Mouse (Mus musculus) heart, postnatal 4 days (tissue): ENCODE data around the gene Emc4. TPM values are rescaled to one million over a fixed set of nuclear protein-coding genes. Genes with fewer than 3 reads are reported as not detected.

Source experiments
- DNase-seq: peaks from one replicate; pipeline ENCODE4 v3.0.0; 2021
- total RNA-seq, 2 experiments: library from RNA; stranded (reverse); gene quantifications; 2 replicates each; pipeline ENCODE4 v1.2.3; 2021

Gene Emc4
- total RNA-seq, result 10 to 100 TPM; 57.4 to 61.0 TPM

DNA sequence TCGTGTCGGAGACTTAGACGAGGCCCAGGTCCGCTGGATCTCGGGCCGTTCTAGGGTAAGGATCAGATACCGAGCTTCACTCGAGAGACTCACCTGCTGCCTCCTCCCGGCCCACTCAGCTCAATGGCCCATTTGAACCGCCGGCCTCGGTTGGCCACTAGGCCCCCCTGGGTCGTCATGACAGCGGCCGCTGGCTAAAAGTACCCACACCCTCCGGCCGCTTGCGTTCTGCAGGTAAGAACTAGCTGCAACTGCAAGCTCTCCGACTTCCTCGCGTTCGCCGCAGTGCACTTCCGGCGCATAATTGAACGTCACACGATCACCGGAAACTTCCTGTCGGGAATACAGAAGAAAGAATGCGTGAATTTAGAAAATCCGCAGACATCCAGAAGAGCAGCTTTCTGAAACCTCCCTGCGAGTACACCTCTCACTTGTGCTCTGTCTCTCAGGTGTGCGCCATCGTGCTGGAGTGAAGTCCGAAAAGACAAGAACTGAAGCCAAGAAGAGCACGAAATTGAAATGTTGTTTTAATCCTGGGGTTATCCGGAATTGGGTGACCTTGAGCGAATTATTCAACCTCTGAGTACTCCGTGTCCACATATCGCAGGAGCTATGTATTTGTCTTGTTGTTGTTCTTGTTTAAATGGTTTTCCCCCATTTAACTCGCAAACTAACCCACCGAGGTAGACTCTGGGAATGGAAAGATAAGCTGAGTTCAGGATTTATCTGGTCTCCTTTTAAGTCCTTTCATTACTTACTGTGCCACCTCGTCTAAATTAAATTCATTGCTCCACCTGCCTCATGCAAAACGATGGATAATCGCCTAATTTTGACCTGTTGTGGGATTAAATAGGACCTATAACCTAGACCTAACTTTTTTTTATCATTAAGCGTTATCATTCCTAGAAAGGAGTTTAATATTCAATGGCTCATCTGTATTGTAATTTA is at the start of gene Emc4:
TSS of gene Emc4 (minus strand) at position 302 of the 948 bp plus-strand sequence.
- peak; percentile 92 for DNase-seq

DNA sequence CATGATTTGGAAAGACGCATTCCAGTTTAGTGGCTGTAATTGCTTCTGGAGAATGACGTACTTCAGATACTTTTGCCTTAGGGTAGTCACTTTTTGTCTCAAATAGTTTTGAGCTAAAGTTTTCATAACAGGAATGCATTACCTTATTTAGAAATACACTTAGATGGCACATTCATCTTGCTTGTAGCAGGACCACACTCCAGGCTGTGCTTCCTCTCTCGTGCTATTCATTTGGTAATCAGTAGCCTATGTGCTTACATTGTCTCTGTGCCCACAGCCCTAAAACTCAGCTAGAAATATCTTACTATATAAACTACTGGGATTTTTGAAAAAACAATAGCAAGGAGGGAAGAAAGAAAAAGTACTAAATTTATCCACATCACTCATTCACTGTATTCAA is 39.2 kb upstream of the Emc4 start:
- DNase-seq, result no peak

DNA sequence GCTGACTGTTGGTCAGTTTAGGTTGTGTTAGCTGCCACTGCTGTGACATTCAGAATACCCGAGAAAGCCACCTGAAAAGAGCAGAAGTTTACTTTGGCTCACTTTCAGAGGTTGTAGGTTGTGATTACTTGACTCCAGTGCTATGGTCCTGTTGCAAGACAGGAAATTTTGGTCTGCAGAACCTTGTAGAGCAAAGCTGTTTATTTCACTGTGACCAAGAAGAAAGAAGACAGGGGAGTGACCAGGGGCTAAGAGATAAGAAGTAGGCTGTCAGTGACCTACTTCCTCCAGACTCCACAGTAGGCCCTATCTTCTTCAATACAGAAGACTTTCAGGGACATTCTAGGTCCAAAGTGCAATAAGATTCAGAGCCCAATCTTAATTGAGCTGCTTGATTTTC is 28.8 kb upstream of the Emc4 start:
- no peak for DNase-seq

DNA sequence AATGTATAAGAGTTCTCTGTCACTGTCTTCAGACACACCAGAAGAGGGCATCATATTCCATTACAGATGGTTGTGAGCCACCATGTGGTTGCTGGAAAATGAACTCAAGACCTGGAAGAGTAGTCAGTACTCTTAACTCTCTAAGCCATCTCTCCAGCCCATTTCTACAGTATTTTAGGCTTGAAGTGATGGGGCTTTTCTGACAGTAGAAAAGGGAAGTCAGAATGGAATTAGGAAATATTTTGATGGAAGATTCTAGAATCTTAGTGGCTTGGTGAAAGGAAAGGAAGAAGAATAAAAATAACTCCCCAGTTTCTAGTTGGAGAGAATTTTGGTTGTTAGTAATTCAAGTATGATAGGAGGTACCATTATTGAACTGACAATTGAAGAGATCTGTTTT is 26.1 kb upstream of the Emc4 start:
- DNase-seq, result no peak

DNA sequence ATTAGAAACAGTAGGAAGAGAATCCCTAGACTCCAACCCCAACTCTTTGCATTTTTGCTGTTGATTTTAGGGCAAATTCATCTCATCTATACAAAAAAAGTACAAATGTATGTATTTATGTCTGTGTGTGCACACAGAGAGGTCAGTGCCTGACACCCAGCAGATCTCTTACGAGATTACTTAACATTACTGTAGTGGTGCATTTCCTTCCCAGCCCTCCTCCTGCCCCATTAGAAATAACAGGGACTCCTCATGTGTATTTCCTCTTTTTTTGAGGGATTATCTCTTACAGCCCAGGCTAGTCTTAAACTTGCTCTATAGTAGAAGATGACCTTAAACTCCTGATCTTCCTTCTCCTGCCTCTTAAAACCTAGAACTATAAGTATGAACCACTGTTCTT is 24.9 kb upstream of the Emc4 start:
- no peak for DNase-seq

DNA sequence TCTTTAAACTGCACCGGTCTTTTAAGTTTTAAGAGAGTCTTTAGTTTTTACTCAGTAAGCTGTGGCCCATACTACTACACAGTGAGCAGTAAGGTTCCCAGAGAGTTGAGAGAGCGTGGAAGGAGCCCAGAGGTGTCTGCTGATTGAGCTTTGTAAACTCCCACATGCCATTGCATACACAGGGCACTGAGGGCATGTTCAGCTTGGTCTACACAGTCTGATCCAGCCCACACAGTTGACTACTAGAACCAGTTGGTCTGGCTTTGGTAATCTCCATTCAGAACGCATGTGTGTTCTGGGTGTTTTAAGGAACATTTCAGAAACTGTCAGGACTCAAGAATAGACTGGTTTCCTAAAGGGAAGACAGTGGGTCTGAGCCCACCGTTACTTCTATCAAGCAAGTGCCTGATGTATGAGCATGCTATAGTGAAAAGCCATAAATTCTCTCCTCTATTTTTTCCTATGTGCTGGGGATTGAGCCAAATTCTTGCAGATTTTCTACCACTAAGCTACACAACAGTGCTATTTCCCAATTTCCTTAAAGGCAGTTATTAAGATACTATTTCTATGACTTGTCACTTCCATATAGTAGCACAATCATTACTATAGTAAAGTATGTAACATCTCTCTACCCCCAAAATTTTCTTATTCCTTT is 23.6 kb upstream of the Emc4 start:
- no peak for DNase-seq

DNA sequence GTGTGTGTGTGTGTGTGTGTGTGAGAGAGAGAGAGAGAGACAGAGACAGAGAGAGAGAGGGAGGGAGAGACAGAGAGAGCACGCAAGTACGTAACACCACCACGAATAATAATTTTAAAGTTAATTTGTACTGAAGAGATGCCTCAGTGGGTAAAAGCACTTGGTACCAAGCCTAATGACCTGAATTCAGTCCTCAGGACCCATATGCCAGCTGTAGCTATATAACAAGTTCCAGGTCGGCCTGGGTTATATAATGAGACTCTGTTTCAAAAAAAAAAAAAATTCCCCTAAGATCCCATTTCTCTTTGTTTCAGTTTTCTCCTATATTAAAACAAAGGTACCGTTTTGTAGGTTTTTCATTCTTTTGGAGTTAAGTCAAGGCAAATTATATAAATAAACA is 23.0 kb upstream of the Emc4 start:
- DNase-seq, result no peak

DNA sequence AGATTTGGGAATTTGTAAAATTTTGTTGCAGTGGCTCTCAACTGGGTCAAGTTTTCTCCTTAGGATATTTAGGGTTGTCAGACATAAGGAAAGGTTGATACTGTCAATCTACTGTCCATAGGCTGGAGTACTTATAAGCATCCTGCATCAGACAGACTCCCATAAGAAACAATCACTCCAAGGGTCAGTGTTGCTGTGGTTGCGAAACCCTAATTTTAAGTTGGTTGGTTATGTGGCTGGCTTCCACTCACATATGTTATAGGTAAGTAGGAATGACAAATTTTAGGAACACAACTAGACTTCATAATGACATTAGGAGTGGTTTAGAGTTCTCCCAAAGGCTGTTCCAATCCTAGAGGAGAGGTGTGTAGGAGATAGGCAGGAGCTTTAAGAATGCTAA is 13.4 kb upstream of the Emc4 start:
- DNase-seq, result no peak

DNA sequence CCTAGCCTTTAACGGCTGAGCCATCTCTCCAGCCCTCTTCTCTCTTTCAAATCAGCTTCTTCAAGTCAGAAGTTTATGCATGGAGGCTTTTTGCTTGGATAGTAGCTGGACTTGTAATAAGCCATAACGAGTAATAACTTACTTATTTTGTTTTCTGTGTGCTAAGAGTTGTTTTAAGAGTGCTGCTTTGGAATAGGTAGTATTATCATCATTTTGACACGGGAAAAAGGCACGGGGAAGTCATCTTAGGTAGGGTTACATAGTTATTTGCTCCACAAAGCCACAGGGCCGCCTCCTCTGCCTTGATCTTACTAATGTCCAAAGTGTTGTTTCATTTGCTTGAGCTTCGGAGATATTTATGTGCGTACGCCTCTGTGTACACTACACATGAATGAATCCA is 12.3 kb upstream of the Emc4 start:
- DNase-seq, result no peak

DNA sequence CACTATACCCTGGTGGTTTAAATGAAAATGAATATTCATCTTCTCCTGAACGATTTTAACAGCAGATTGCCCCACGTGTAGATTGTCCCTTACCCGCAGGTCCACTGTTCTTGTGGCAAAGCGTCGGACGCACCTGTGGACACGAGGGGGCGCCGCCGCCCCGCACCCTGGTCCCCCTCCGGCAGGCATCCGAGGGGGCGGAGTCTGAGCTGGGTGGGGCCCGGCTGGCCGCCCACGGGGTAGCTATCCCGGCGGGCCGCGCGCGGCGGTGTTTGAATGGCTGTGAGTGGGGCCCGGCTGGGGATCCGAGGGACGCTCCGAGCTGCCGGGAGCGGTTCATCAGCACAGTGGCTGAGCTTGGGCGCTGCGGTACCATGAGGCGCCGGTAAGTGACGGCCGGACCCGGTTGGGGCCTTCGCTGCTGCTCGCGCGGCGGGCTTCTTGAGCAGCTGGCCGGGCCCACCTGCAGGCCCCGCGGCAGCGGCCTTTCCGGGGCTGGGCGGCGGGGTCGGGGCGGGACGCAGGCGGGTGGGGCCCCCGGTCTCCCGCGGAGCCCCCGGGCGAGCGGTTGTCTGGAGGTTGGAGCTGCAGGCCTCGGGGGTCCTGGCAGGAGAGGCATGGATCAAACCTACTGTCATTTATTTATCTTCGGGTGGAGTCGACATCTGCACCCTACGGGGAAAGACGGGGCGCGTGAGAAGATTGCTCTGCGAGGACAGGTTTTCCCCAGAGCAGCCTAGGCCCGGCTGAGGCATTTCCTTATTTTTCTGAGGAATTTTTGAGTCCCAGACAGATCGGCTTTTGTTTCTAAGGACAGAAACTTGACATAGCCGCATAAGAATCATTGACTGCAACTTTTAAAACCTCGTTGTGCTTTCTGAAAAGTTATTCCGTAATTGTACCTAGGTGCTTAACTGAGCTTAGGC is 11.4 kb upstream of the Emc4 start, which contains the start of gene Katnbl1:
TSS of gene Katnbl1 (plus strand) at position 239 of the 926 bp plus-strand sequence.
- peak; percentile 98 for DNase-seq

DNA sequence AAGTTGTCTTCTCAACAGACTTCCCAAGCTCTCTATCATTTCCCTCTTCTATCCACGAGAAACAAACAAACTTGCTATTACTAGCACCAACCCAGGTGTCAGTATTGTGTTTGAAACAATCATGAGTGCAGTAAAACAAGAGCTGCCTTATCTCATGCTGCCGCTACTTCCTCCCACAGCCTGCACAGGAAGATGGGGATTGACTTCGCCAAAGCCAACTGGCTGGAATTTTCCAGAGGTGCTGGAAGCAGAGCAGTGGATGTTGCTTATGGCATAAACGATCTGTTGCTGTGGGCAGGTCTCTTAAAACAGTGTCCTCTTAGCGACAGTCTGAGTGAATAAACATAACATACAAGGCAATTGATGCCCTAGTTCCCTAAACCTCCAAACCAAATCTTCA is 6.8 kb upstream of the Emc4 start:
- DNase-seq, result peak; percentile 38

DNA sequence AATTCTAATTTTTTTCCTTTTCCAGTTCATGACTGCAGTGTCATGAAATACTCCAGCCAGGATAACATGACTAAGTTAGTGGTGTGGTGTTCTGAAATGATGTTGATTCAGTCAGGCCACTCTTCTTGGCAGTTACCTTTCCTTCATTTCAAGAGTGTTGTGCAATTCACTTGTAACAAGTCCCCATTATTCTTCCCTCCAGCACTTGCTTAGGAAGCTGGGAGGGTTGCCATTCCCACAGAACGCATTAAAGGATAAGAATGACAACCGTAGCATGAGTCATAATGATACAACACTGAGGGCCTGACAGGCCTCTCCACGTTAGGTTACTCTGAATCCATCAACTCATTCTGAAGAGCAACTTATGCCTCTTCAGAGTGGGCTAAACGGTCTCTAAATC is 5.3 kb upstream of the Emc4 start:
- DNase-seq, result no peak

DNA sequence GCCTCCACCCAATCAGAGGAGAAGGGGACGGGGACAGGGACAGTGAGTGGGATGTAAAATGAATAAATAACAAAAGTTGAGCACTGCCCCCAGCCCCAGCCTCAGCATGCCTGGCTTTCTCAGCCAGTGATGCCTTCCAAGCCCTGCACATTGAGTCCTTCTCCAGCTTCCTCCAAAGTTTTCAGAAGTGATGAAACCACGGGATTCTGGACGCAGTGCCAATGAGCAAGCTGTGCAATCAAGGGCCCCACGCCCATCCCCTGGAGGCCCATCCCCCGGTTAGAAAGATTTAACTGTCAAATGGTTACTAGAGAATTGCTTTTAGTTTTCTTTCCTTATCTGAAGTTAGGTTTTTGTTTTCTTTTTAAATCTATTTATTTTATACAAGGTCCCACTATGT is 2.1 kb upstream of the Emc4 start:
- peak; percentile 37 for DNase-seq

DNA sequence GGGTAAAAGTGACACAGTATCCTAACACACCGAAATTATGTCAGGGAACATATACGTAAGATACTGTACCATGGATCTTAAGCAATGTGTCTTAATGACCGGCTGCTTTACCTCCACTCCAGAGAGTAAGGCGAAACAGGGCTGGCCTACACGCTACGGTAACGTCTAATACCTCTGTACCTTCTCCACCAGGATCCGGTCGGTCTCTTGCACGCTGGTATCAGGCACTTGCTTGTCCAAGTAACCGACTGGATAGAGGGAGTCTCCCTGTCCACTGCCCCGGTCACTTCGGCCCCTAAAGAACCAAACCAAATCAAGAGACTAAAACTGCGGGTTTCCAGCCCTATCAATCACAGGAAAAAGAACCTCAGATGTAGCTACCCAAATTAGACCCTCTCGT is 605 bp downstream of the Emc4 start:
- DNase-seq, result peak; percentile 12

DNA sequence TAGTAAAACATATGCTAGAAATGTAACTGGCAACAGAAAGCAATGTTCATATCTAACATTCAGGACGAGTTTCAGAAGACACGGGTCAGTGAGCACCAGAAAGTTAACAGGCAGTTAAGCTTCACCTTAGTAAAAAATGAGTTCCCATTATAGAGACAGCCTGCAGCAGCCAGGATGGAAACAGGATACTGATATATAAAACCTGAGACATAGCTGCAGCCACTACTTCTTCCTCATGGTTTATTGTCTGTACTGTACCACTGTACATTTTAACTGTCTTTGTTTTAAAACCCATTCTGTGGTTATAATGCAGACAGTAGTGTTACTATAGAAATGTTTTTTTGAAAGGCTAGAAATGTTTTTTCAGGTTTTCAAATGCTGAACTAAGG is 7.1 kb downstream of the Emc4 start:
- DNase-seq, result no peak

DNA sequence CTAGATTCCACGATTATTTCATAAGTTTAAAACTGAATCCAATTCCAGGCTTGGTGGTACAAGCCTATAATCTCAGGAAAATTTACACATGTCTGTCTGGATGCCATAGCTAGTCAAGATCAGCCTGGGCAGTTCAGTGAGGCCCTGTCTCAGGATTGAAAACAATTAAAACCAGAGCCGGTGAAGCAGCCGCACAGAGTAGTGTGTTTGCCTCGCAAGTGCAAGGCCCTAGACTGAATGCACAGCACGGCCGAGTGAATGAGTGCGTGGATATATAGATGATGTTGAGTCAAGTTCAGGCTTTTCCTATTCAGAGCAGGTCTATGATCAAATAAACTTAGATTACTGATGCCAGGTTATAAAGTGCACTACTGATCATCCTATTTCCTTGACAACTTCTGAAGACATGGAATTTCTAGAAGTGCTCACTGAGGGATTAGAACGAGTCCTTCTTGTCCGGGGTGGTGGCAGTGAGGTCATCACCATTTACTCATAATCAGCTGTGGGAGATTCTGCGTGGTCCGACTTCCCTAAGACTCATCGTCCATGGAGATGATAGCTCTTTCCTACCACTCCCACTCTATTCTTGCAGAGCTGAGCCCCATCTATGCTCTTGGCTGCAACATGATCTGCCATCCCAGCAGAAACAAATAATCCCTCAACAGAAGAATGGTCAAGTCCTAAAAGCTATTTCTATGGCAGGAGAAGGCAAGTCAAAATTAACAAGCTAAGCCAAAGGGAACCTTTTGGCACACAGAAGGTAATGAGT is 7.6 kb downstream of the Emc4 start:
- no peak for DNase-seq

DNA sequence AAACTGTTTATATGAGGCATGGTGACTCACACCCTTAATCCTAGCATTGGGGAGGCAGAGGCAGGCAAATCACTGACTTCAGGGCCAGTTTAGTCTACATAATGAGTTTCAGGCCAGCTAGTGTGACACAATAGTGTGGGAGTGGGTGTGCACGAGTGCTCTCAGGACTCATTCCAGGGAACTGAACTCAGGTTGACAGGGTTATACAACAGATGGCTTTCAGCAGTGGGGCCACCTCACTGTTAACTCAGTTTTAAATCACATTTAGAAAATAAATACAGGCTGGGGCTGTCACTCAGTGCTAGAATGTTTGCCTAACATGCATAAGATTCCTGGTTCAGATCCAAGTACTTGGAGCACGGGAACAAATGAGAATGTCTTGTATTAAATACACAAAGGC is 8.2 kb downstream of the Emc4 start:
- no peak for DNase-seq

DNA sequence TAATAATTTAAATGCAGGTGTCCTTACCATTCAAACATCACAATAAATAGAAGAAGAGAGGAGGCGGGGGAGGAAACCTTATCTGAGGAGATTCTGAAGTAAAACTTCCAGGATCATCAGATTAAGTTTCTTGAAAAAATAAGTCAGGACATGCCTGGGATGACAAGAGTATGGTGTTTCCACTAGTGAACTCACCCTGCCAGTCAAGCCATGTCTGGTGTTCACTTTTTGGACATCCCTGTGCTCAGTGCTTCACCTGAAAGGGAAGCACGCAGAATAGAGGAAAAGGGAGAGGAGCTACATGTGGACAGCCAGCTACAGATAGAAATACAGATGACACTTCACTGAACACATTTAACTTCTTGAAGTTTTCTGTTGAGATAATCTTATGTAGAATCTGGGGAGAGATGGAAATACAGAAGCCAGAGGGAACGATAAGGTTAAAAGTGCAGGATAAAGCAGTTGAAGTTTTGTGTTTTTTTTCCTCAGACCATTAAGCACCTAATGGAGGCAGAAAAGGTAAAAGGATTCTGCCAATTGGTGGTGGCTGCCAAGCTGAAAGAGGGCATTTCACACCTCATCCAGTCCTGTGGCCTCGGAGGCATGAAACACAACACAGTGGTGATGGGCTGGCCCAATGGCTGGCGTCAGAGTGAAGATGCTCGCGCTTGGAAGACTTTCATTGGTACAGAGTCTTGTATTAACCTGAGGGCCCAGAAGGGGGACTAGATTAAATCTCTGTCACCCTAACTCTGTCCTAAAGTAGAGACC is 14.0 kb downstream of the Emc4 start:
- no peak for DNase-seq

DNA sequence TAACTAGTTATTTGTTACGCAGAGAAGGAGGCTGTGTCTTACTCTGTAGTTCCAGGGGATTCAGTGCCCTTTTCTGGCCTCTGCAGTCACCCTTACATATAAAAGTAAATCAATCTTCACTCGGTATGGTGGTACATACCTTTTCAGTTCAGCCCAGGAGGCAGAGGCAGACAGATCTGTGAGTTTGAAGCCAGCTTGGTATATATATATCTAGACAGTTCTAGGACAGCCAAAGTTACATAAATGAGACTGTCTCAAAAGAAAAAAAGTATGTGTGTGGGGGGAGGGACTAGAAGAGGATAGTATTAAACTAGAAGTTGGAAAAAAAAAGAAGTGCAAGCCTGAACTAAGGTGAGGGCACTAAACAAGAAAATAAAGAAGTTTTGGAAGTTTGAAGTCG is 19.6 kb downstream of the Emc4 start:
- no peak for DNase-seq

DNA sequence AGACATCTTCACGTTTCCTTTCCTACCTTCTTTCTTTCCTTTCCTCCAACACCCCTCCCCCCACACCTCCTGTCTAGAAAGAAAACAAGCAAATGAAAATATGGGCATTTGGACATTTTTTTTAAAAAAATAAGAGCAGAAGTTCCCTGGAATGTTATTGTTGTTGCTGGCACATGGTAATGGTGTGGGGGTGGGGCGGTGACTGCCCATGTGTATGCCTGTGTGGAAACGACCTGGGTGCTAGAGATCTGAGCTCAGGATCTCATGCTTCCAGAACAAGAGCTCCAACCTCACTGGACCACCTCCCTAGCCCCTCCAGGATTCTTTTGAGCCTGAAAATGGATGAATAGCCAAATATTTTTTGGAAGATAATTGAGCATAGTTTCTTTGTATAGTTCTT is 26.7 kb downstream of the Emc4 start:
- no peak for DNase-seq

DNA sequence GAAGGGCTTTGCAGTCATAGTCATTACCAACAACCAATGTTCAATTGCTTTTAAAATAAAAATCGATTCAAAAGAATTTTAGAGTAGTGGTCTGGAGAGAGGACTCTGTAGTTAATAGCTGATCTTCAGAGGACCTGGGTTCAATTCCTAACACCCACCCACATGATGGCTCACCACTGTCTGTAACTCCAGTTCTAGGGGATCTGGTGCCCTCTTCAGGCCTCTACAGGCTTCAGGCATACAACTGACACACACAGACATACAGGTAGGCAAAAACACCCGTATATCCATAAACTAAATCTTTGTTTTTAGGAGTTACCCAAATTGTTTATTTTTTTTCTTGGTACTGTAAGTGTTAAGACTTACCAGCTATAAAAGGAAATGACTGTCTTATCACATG is 28.1 kb downstream of the Emc4 start:
- no peak for DNase-seq
